Mouse (Mus musculus): ENCODE measurements around the gene Cntn1. TPM values are rescaled to one million over a fixed set of nuclear protein-coding genes. Genes with fewer than 3 reads are reported as not detected.

Gene Cntn1
- polyA plus RNA-seq, 1 experiment from 2014 or later: 16.7 TPM

DNA sequence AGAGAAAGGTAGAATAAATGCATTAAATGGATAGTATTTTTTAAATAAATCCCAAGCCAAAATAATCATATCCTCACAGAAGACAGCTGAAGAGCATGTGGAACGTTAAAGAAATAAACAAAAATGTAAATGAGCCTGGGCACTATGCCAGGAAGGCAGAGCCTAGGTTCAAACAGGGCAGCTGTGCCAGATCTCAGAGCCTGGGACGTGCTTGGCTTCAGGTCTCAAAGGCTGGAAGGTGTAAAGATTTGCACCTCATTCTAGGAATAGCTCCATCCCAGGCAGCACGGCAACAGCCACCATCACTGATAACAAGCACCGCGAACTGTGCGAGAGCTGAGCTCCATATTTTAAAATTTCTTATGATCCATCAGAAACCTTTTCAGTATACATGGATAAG lies 313.2 kb downstream of the Cntn1 start:
- H3K36me3 ChIP-seq: no peaks in the 10 kb centered on the region
- ATAC-seq: no peak
- H3K4me3 ChIP-seq (replicated peaks): no peak overlapping the region
- 71% methylated on average over 6 of the region's 6 CpGs for WGBS
- H3K9me3 ChIP-seq: no peaks in the 10 kb centered on the region
- no peak overlapping the region for H3K27ac ChIP-seq
- H3K4me1 ChIP-seq (replicated peaks): no peaks in the 10 kb centered on the region; the same call in 1 of the 2 replicates
- no peaks in the 10 kb centered on the region for H3K27me3 ChIP-seq
- H3K4me2 ChIP-seq (replicated peaks): no peak overlapping the region
- no peak overlapping the region for H3K9ac ChIP-seq (replicated peaks)

DNA sequence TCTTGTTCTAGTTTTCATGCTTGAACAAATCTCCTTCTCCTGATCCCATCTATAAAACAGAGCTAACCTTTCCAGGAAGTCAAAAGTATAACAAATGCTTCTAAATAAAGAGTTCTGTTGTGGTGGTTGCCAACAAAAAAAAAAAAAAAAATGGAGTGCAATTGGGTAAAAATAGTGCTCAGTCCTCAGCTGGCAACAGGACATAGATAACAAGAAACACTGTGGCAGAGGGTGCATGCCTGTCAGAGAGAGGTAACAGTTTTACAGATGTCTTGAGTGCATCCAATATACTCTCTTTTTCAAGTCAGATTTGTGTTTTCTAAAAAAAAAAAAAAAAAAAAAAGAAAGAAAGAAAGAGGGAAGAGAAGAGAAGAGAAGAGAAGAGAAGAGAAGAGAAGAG lies 313.6 kb downstream of the Cntn1 start:
- Histone ChIP-seq H3K4me2 (replicated peaks) (no peak overlapping the region), H3K27ac (no peak overlapping the region), H3K9me3 (no peaks in the 10 kb centered on the region)

More for the DNA sequence above, 313.6 kb downstream of the Cntn1 start:
- H3K4me1 ChIP-seq (replicated peaks): no peaks in the 10 kb centered on the region; the same call in 1 of the 2 replicates
- no peaks in the 10 kb centered on the region for H3K27me3 ChIP-seq
- no peak for ATAC-seq
- H3K9ac ChIP-seq (replicated peaks): no peak overlapping the region
- no peaks in the 10 kb centered on the region for H3K36me3 ChIP-seq
- no peak overlapping the region for H3K4me3 ChIP-seq (replicated peaks)

Other genes with a start within 250 kb of the Cntn1 start
- not detected in 2 replicates for gene Smgc, start 212.9 kb upstream of the Cntn1 start, polyA plus RNA-seq (2015; fragmentation: Nextera tagmentation; extraction: Ambion mirVana)